Mouse (Mus musculus) MEL (cell line): ENCODE results near the gene Cfp. TPM values are rescaled to one million over a fixed set of nuclear protein-coding genes. Genes with fewer than 3 reads are reported as not detected.

ENCODE experiments used
- DNase-seq: peaks from one replicate; pipeline ENCODE4 v3.0.0; 2011; ENCODE audit warnings: low read depth, low spot score
- H3K27ac ChIP-seq: 2 replicates; pipeline ENCODE4 v1.5.1; 2012; ENCODE audit warnings: low read depth, mild to moderate bottlenecking, control low read depth, low read length, moderate library complexity; ENCODE audit not compliant: control insufficient read depth
- H3K27me3 ChIP-seq, 2 experiments: fragments of 150-350 bp in 1 of 2; sonication (generic) in 1 of 2; 2 replicates each; pipeline ENCODE4 v1.6.1; 2012; ENCODE audit warnings: low read length in 2 of 2, mild to moderate bottlenecking in 2 of 2, improper control_type of control experiment in 1 of 2, moderate library complexity in 1 of 2; ENCODE audit not compliant: insufficient read depth in 2 of 2, control insufficient read depth in 1 of 2
- H3K36me3 ChIP-seq, 2 experiments: 2 replicates each; pipeline ENCODE4 v1.6.1; 2012 to 2014; ENCODE audit warnings: low read length in 2 of 2, improper control_type of control experiment in 1 of 2, inconsistent platforms in 1 of 2, mild to moderate bottlenecking in 1 of 2; ENCODE audit not compliant: insufficient read depth in 2 of 2, control insufficient read depth in 1 of 2
- H3K4me1 ChIP-seq, 2 experiments: fragments of 150-350 bp in 1 of 2; sonication (generic) in 1 of 2; 2 replicates each; pipeline ENCODE4 v1.6.1; 2012; ENCODE audit warnings: low read length in 2 of 2, improper control_type of control experiment in 1 of 2, mild to moderate bottlenecking in 1 of 2; ENCODE audit not compliant: insufficient read depth in 2 of 2, control insufficient read depth in 1 of 2
- H3K4me3 ChIP-seq, 2 experiments: fragments of 150-350 bp in 1 of 2; sonication (generic) in 1 of 2; 2 replicates each; pipeline ENCODE4 v1.5.1; 2012; ENCODE audit warnings: low read depth in 2 of 2, low read length in 2 of 2, mild to moderate bottlenecking in 2 of 2, moderate library complexity in 2 of 2, control low read depth in 1 of 2, improper control_type of control experiment in 1 of 2; ENCODE audit not compliant: control insufficient read depth in 1 of 2, insufficient read depth in 1 of 2
- H3K79me2 ChIP-seq: 2 replicates; pipeline ENCODE4 v1.6.1; 2012; ENCODE audit warnings: mild to moderate bottlenecking, low read length, moderate library complexity; ENCODE audit not compliant: control insufficient read depth, poor library complexity, insufficient read depth
- H3K9ac ChIP-seq: 2 replicates; pipeline ENCODE4 v1.6.1; 2012; ENCODE audit warnings: low read depth, mild to moderate bottlenecking, control low read depth, low read length, moderate library complexity; ENCODE audit not compliant: control insufficient read depth, poor library complexity, severe bottlenecking
- H3K9me3 ChIP-seq: fragments of 150-350 bp; sonication (generic); replicated peaks from 2 replicates; pipeline ENCODE4 v1.6.1; 2012; ENCODE audit warnings: mild to moderate bottlenecking, low read length, improper control_type of control experiment, moderate library complexity; ENCODE audit not compliant: insufficient read depth
- EP300 ChIP-seq, 2 experiments: IDR thresholded peaks; 2 replicates each; pipeline ENCODE4 v1.6.1; 2011; ENCODE audit warnings: improper control_type of control experiment in 2 of 2, low read length in 2 of 2, low read depth in 1 of 2, mild to moderate bottlenecking in 1 of 2
- ETS1 ChIP-seq: IDR thresholded peaks from 2 replicates; pipeline ENCODE4 v1.6.1; 2012; ENCODE audit warnings: low read depth, mild to moderate bottlenecking, inconsistent platforms, low read length, improper control_type of control experiment, moderate library complexity
- GABPA ChIP-seq: IDR thresholded peaks from 2 replicates; pipeline ENCODE4 v1.6.1; 2012; ENCODE audit warnings: low read depth, mild to moderate bottlenecking, inconsistent platforms, low read length, improper control_type of control experiment, moderate library complexity
- GATA1 ChIP-seq: IDR thresholded peaks from 2 replicates; pipeline ENCODE4 v1.6.1; 2011; ENCODE audit warnings: low read depth, low read length, improper control_type of control experiment
- MAFK ChIP-seq: IDR thresholded peaks from 2 replicates; pipeline ENCODE4 v1.6.1; 2011; ENCODE audit warnings: low read depth, mild to moderate bottlenecking, low read length, improper control_type of control experiment, borderline replicate concordance
- MAX ChIP-seq: IDR thresholded peaks from 2 replicates; pipeline ENCODE4 v1.6.1; 2011; ENCODE audit warnings: low read length, improper control_type of control experiment
- MAZ ChIP-seq: IDR thresholded peaks from 2 replicates; pipeline ENCODE4 v1.6.1; 2012; ENCODE audit warnings: low read depth, mild to moderate bottlenecking, inconsistent platforms, low read length, improper control_type of control experiment
- MEF2A ChIP-seq: IDR thresholded peaks from 2 replicates; pipeline ENCODE4 v1.6.1; 2014; ENCODE audit warnings: low read depth, mild to moderate bottlenecking, inconsistent platforms, low read length, improper control_type of control experiment; ENCODE audit not compliant: poor library complexity, insufficient replicate concordance, severe bottlenecking; ENCODE audit errors: extremely low read depth
- MYC ChIP-seq: IDR thresholded peaks from 2 replicates; pipeline ENCODE4 v1.6.1; 2011; ENCODE audit warnings: low read depth, mild to moderate bottlenecking, low read length, improper control_type of control experiment, moderate library complexity
- NELFE ChIP-seq: IDR thresholded peaks from 2 replicates; pipeline ENCODE4 v1.6.1; 2011; ENCODE audit warnings: low read depth, low read length, improper control_type of control experiment
- POLR2AphosphoS2 ChIP-seq: IDR thresholded peaks from 2 replicates; pipeline ENCODE4 v1.6.1; 2011; ENCODE audit warnings: low read length, improper control_type of control experiment
- RCOR1 ChIP-seq: IDR thresholded peaks from 2 replicates; pipeline ENCODE4 v1.6.1; 2012; ENCODE audit warnings: low read depth, mild to moderate bottlenecking, inconsistent platforms, low read length, improper control_type of control experiment
- SMC3 ChIP-seq: IDR thresholded peaks from 2 replicates; pipeline ENCODE4 v1.6.1; 2011; ENCODE audit warnings: low read depth, low read length, improper control_type of control experiment
- USF1 ChIP-seq: IDR thresholded peaks from 2 replicates; pipeline ENCODE4 v1.6.1; 2014; ENCODE audit warnings: low read depth, mild to moderate bottlenecking, inconsistent platforms, low read length, improper control_type of control experiment, moderate library complexity
- USF2 ChIP-seq, 2 experiments: IDR thresholded peaks; 2 replicates each; pipeline ENCODE4 v1.6.1; 2011 to 2012; ENCODE audit warnings: improper control_type of control experiment in 2 of 2, low read length in 2 of 2, borderline replicate concordance in 1 of 2, inconsistent platforms in 1 of 2, low read depth in 1 of 2, mild to moderate bottlenecking in 1 of 2; ENCODE audit not compliant: insufficient read depth in 1 of 2
- ZMIZ1 ChIP-seq: IDR thresholded peaks from 2 replicates; pipeline ENCODE4 v1.6.1; 2012; ENCODE audit warnings: low read depth, mild to moderate bottlenecking, inconsistent platforms, low read length, improper control_type of control experiment, moderate library complexity
- polyA plus RNA-seq, 2 experiments: library from polyadenylated mRNA; stranded (reverse) in 1 of 2; unstranded in 1 of 2; fragments of >175 nt in 1 of 2; fragments of >200 nt in 1 of 2; gene quantifications; 2 replicates each; pipeline versions ENCODE4 v1.2.1 to v1.2.4; 2012; ENCODE audit warnings: low replicate concordance in 2 of 2, low read depth in 1 of 2; ENCODE audit not compliant: insufficient read length in 2 of 2, insufficient read depth in 1 of 2, missing spikeins in 1 of 2
- total RNA-seq: library from RNA; depleted of rRNA; stranded (reverse); fragments of 300-350 nt; gene quantifications from 2 replicates; pipeline ENCODE4 v1.2.3, GENCODE M21; 2012; rRNA removed

The Cfp gene
- total and polyA plus RNA-seq, 3 experiments: 2.6 to 11.4 TPM; not detected in 1

DNA sequence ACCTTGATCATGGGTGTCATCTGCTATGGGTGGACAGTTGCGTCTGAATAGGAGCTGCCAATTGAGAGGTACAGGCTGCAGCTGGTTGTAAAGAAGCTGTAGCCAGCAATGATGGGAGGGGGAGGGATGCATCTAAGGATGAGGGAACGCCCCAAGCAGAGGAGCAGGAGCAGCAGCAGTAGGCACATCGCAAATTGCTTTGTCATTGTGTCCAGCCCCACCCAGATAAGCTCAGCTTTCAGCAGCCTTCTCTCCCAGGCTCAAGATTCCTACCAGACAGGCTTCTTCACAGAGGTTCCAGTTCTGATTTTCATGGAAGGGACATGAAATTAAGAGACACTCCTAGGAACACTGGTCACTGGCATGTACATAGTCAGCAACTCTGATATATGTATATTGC, 21.3 kb downstream of the Cfp start:
- DNase-seq: peak; percentile 76
- Histone ChIP-seq H3K27me3 (no peaks in the 10 kb centered on the region; a peak in 2 of 4 replicates), H3K9ac (no peak overlapping the region), H3K9me3 (no peaks in the 10 kb centered on the region), H3K36me3 (peaks cover 0 to 12% of the 10 kb centered on the region in 2 experiments; a peak in 2 of 4 replicates), H3K4me1 (peaks cover 6 to 12% of the 10 kb centered on the region in 2 experiments; a peak in 3 of 4 replicates), H3K79me2 (no peaks in the 10 kb centered on the region), H3K4me3 (no peak overlapping the region), H3K27ac (no peak overlapping the region)
- no peak for TF ChIP-seq USF1
- no peak for TF ChIP-seq MEF2A
- 0 out of 2 replicates have a peak, but pooled peaks have one; percentile 21 for TF ChIP-seq MAX
- peak; percentile 45 to 50; a peak in 3 of 4 replicates for TF ChIP-seq EP300 (IDR thresholded peaks at IDR 0.05; ENCODE audit: low read depth in 1 of 2, low read length in 2 of 2)
- no peak for TF ChIP-seq USF2 (IDR thresholded peaks at IDR 0.05; ENCODE audit: borderline replicate concordance in 1 of 2, insufficient read depth in 1 of 2, low read depth in 1 of 2, low read length in 2 of 2)
- peak; percentile 64; the same call in 1 of the 2 replicates for TF ChIP-seq RCOR1
- TF ChIP-seq NELFE: no peak
- no peak for TF ChIP-seq ZMIZ1
- TF ChIP-seq MAZ: 0 out of 2 replicates have a peak, but pooled peaks have one; percentile 31
- TF ChIP-seq GATA1: peak; percentile 62
- TF ChIP-seq GABPA: peak; percentile 62; the same call in 1 of the 2 replicates
- no peak for TF ChIP-seq SMC3
- TF ChIP-seq POLR2AphosphoS2: no peak
- TF ChIP-seq MYC: 0 out of 2 replicates have a peak, but pooled peaks have one; percentile 20
- 0 out of 2 replicates have a peak, but pooled peaks have one; percentile 49 for TF ChIP-seq MAFK
- TF ChIP-seq ETS1: no peak
- TF ChIP-seq, all 39 proteins: peak for 8

Other genes starting within 250 kb of the Cfp start
- 31.9 and 36.6 TPM in 2 replicates for gene Cdk16, start 243.6 kb downstream of the Cfp start, total RNA-seq
- gene Cdk16, start 243.6 kb downstream of the Cfp start, polyA plus RNA-seq: 100 to 1,000 TPM in 1 of 2 experiments, not detected in 1; 136 TPM
- gene Usp11, start 227.6 kb downstream of the Cfp start, total RNA-seq: 13.8 and 17.8 TPM in 2 replicates
- 10 to 100 TPM in 1 of 2 experiments, not detected in 1; 34.4 TPM for gene Usp11, start 227.6 kb downstream of the Cfp start, polyA plus RNA-seq
- gene Araf, start 133.7 kb downstream of the Cfp start, total RNA-seq: 98.2 and 115 TPM in 2 replicates
- 100 to 1,000 TPM; 174 to 236 TPM for gene Araf, start 133.7 kb downstream of the Cfp start, polyA plus RNA-seq
- gene Timp1, start 61.4 kb downstream of the Cfp start, total RNA-seq: 0.27 TPM in 1 of 2 replicates, not detected in the other
- under 1 TPM in 1 of 2 experiments, not detected in 1; 0.49 TPM for gene Timp1, start 61.4 kb downstream of the Cfp start, polyA plus RNA-seq
- gene Syn1, start 10.6 kb downstream of the Cfp start, total RNA-seq: 0.08 TPM in 1 of 2 replicates, not detected in the other
- gene Syn1, start 10.6 kb downstream of the Cfp start, polyA plus RNA-seq: under 1 TPM in 1 of 2 experiments, not detected in 1; 0.22 TPM
- 5.4 and 6.1 TPM in 2 replicates for gene Elk1, start 19.1 kb upstream of the Cfp start, total RNA-seq
- 10 to 100 TPM in 1 of 2 experiments, not detected in 1; 12.5 TPM for gene Elk1, start 19.1 kb upstream of the Cfp start, polyA plus RNA-seq
- 62.3 and 78.8 TPM in 2 replicates for gene Uxt, start 30.5 kb upstream of the Cfp start, total RNA-seq
- gene Uxt, start 30.5 kb upstream of the Cfp start, polyA plus RNA-seq: 10 to 100 TPM in 1 of 2 experiments, not detected in 1; 88.8 TPM
- 5.1 and 5.7 TPM in 2 replicates for gene Zfp182, start 130.8 kb upstream of the Cfp start, total RNA-seq
- gene Zfp182, start 130.8 kb upstream of the Cfp start, polyA plus RNA-seq: 1 to 10 TPM in 1 of 2 experiments, not detected in 1; 4.5 TPM
- gene Spaca5, start 136.9 kb upstream of the Cfp start, total RNA-seq: not detected in 2 replicates
- not detected for gene Spaca5, start 136.9 kb upstream of the Cfp start, polyA plus RNA-seq
- gene Zfp300, start 158.0 kb upstream of the Cfp start, total RNA-seq: not detected in 2 replicates
- not detected for gene Zfp300, start 158.0 kb upstream of the Cfp start, polyA plus RNA-seq
- gene Ssxa1, start 184.3 kb upstream of the Cfp start, total RNA-seq: not detected in 2 replicates
- not detected for gene Ssxa1, start 184.3 kb upstream of the Cfp start, polyA plus RNA-seq
- gene Gm21876, start 244.1 kb upstream of the Cfp start, total RNA-seq: not detected in 2 replicates
- gene Gm21876, start 244.1 kb upstream of the Cfp start, polyA plus RNA-seq: not detected